Mouse (Mus musculus) T-helper 17 cell (primary cell): Measurements from ENCODE around the gene Tmem91.

Source experiments
- in situ Hi-C, 2 experiments: fragments of 300-600 bp; cut with MboI, MseI; formaldehyde crosslinking; loops; 1 replicate in 1 of 2; 2 replicates in 1 of 2; pipeline ENCODE4 v1.15.1; 2025; ENCODE audit warnings: high pct_unique_total_duplicates in 2 of 2

The Tmem91 gene

DNA sequence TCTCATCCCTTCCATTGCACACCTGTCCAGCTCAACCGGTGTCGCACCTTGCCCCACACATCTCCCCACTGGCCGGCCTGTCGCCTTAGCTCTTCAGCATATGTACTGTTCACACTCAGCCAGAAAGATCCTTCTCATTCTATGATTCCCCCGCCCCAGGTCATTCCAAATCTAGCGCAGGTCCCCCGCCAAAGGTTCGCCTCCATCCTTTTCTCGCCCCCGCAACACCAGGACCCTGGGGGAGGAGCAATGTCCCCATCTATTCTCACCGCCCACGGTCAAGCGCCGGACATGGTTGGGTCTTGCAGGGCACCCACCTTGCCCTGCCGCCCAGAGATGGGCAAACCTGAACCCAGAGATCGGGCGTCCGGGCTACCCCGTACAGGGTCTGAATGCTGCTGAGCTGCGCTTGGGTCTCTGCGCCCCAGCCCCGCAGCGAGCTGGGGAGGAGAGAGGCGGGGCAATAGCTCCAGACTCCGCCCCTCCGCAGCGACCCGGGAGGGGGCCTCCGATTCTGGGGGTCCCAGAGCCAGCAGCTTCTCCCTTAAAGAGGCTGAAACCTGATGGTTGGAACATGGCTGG lies at the start of gene Tmem91:
Tmem91 (minus strand) TSS at position 448 of the 582 bp plus-strand sequence.
- in situ Hi-C loops = loop anchor here in 1 of 2 experiments (25.0 kb wide), 1 partner anchor 1288 kb away; the partner anchor contains the start of gene Smg9

DNA sequence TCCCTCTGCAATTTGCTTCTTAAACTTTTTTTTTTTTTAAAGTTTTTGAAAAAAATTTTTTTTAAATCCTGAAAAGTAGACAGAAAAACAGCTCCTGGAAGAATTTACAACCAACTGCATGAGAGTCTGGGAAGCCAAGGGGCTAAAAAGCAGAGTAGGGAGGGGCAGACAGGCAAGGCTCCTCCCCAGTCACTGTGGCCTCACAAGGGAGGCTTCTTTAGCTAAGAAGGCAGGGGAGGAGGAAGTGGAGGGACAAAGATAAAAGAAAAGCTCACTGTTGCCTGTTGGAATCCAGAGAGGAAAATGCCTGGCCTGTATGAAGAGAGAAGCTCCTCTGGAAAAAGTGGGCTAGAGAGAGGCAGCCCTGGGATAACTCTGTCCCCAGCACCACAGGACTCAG lies 46.8 kb upstream of the Tmem91 start:
- in situ Hi-C loops = loop anchor here in 1 of 2 experiments (25.0 kb wide), 1 partner anchor 1466 kb away; the partner anchor contains the start of genes BC024978, Gm21983, Mia and Rab4b

DNA sequence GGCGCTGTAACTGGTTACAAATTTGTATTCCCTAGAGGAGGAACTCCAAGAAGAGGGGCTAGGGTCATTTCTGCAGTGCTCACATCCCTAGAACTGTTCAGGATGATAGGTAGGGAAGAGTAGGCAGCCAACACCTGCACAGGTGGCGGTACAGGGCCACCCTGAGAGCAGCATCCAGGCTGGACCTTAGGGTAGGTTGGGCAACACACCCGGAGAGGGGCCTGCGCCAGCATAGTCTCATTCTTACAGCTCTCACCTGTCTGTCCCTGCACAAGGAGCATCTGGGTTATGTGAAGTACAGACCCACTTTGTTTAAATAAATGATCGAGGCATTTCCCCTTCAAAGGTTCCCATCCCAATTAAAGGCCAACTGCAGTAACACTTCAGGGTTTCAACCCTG lies 45.8 kb upstream of the Tmem91 start:
- in situ Hi-C loops = loop anchor here in 1 of 2 experiments (25.0 kb wide), 1 partner anchor 1467 kb away; the partner anchor contains the start of genes BC024978, Gm21983, Mia and Rab4b

DNA sequence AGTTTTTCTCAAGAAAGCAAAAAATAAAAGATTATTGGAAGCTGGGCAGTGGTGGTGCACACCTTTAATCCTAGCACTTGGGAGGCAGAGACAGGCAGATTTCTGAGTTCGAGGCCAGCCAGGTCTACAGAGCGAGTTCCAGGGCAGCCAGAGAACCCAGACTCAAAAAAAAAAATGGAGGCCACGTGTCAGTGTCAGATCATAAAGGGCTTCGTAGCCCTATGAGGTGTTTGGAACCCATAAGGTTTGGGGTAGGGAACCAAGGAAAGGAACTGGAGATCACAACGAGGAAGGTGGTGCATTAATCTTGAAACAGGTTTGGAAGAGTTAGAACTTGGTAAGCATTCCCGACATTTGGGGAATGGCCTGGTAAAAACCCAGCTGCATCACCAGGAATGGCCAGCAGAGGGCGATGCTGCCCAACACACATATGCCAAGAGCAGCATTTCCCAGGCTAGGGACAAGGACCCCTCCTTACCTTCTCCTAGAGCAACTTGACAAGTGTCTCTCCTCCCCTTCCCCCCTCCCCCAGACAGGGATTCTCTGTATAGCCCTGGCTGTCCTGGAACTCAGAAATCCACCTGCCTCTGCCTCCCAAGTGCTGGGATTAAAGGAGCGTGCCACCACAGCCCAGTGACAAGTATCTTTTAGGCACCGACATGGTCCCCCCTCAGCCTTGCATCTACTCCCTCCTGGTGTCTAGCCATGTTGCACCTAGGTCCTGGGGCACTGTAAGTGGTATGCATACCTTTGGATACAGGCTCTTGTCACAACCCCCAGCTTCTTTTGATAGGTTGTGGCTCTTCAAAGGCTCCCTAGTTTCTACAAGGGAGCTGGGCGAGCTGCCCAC lies 45.0 kb upstream of the Tmem91 start:
- in situ Hi-C loops = loop anchor here in 1 of 2 experiments (25.0 kb wide), 1 partner anchor 1467 kb away; the partner anchor contains the start of genes BC024978, Gm21983, Mia and Rab4b

DNA sequence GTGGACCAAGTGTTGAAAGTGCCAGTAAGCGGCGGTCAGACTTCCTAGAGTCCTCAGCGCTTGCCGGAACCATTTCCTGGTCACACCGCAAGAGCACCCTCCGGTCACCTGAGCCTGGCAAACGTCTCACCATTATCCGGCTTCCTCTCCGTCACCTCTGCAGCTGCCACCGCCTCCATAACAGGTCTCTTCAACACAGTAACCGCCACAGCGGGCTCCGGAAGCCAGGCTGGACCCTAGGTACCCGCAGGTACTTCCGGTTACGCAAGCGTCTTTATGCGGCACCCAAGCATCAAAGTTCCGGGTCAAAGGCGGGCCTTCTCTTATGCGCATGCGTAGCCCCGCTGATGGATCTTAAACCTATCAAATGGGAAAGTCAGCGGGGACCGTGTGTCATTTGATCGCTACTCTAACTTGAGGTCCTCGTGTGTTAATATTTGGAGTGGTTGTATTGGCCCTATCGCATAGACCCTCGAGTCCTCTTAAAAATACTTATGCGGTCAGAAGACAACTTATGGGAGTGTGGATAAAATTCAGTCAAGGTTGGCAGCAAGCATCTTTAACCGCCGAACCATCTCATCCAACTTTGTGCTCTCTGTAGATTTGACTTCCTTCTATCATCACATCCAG lies 43.9 kb upstream of the Tmem91 start, which contains the start of gene Ccdc97:
Ccdc97 (minus strand) TSS at position 301 of the 630 bp plus-strand sequence.
- in situ Hi-C loops = loop anchor here in 1 of 2 experiments (25.0 kb wide), 1 partner anchor 1468 kb away; the partner anchor contains the start of genes BC024978, Gm21983, Mia and Rab4b

DNA sequence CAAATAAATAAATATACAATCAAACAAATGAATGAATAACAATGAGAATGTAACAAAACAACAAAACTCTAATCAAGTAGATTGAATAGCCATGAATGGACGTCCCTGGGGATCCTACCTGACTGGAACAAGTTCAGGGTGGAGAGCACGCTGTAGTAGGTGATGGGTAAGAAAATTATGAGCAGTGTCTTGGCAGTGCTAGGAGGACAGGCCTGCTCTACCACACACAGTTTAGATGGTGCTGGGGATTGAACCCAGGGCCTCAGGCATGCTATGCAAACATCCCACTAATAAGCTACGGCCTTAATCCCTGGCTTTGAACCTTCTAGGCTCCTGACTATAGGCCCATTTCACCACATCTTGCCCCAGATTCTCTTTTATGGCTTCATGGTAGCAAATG lies 42.5 kb upstream of the Tmem91 start:
- in situ Hi-C loops = loop anchor here in 1 of 2 experiments (25.0 kb wide), 1 partner anchor 1470 kb away; the partner anchor contains the start of genes BC024978, Gm21983, Mia and Rab4b

DNA sequence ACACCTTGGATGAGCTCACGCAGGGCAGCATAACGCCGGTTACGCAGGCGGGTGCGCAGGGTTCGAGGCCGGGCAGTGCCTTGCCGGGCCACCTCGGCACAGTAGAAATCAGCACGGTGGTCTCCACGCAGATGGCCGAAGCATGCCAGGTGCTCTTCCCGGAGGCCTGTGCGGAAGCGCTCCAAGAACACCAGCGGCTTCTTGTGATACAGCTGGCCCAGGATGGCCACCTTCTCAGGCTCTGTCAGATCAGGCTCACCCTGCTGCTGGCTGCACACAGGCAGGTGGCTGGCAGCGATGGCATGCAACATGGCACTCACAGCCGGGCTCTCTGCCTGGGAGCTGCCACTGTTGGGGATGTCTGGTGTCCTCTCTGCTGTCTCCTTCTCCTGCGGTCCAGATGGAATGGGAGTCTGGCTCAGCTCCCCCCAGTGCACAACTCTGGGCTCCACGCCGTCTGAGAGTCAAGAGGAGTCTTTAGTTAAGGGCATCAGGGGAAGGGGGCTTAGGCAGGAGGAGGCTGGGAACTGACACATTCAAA lies 40.8 kb upstream of the Tmem91 start:
- in situ Hi-C loops = loop anchor here in 1 of 2 experiments (25.0 kb wide), 1 partner anchor 1472 kb away; the partner anchor contains the start of genes BC024978, Gm21983, Mia and Rab4b

DNA sequence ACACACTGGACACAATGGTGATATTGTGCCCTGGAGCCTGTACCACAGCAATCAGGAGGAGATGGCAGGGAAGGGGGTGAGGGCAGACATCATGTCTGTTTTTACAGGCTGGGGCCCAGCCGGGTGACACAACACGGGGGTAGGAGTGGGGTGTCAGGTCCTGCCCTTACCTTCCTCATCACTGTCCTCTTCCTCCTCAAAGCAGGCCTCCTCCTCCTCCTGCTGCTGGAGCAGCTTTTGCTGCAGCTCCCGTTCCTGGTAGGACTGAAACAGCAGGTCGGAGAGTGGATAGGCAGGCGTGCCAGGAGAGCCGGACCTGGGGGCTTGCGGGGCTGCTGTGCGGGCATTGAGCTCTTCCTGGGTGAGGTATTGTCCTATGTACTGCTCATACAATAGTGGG lies 39.6 kb upstream of the Tmem91 start:
- in situ Hi-C loops = loop anchor here in 1 of 2 experiments (25.0 kb wide), 1 partner anchor 1473 kb away; the partner anchor contains the start of genes BC024978, Gm21983, Mia and Rab4b

DNA sequence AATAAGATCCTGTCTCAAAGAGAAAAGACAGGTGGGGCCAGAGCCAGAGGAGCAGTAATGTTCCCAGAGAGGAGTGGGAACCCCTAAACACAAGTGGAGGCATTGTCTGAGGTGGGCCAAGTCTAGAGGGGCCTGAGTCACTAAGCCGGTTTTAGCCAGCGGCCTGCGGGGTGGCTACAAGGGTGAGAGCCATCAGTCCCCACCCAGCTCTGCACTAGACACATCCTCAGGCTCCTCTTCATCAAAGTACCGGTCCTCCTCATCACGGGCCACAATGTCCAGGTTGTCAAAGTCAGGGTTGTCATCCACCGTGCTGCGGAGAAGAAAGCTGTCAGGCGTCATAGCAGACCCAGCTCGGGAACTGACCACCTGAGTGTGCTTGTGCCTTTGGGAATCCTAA lies 37.8 kb upstream of the Tmem91 start:
- in situ Hi-C loops = loop anchor here in 1 of 2 experiments (25.0 kb wide), 1 partner anchor 1474 kb away; the partner anchor contains the start of genes BC024978, Gm21983, Mia and Rab4b

DNA sequence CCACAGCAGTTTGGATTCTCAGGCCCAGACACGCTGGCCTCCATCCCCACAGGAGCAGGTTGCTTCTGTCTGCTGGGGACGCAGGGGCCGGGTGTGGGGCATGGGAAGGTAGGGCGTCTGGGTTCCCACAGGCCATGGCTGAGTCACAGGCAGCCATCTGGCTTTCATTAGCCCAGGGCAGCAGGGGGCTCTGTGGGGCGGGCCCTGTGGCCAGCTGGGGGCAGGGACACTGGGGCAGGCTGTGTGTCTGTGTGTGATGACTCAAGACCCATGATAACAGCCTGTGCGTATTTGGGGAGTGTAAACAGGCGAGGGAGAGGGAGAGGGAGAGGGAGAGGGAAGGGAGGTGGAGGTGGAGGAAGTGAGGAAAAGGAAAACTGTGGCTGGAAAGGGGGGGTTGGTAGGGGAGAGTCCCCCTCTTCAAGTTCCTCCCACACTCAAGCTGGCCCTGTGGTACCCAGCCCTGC lies 36.8 kb upstream of the Tmem91 start:
- in situ Hi-C loops = loop anchor here in 1 of 2 experiments (25.0 kb wide), 1 partner anchor 1476 kb away; the partner anchor contains the start of genes BC024978, Gm21983, Mia and Rab4b

DNA sequence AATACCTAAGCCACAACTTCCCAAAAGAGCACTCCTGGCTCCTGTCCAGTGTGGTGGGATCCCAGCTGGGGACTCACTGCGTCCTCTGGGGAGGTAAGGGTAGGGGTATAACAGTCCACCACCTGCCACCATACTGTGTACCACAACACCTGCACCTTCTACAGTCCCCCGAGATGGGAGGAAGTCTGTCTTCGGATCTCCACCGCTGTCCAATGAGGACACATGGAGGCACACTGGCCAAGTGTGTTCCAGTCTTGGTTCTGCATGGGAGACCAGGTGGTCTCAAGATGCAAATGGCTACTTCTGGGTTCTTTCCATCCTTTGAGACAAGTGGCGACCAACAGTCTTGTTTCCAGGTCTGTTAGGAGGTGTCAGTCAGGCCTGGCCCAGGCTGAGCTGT lies 36.2 kb upstream of the Tmem91 start:
- in situ Hi-C loops = loop anchor here in 1 of 2 experiments (25.0 kb wide), 1 partner anchor 1476 kb away; the partner anchor contains the start of genes BC024978, Gm21983, Mia and Rab4b

DNA sequence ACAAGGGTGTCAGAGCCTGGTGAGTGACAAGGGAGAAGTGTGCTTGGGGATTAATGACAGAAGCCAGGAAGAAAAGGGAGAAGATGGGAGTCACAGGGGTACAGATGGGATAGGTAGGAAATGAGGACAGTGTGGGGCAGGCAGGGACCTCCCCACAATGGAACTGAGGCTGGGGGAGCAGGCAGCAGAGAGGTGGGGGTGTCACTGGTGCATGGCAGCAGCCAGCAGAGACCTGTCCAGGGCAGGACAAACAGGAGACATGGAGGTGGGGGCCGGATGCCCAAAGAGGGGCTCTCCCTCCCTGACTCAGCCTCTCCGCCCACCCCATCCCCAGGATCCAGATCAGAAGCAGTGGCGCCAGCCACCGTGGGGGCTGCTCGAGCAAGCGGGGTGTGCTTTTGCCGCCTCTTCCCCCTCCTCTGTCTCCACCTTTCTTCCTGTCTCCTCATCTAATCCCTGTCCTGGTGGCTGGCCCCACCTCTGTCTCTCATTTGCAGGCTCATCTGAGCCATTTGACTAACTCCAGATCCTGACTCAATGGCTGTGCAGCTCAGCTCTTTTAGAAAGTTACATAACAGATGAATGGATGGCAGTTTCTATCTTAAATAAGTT lies 35.7 kb upstream of the Tmem91 start:
- in situ Hi-C loops = loop anchor here in 1 of 2 experiments (25.0 kb wide), 1 partner anchor 1477 kb away; the partner anchor contains the start of genes BC024978, Gm21983, Mia and Rab4b

DNA sequence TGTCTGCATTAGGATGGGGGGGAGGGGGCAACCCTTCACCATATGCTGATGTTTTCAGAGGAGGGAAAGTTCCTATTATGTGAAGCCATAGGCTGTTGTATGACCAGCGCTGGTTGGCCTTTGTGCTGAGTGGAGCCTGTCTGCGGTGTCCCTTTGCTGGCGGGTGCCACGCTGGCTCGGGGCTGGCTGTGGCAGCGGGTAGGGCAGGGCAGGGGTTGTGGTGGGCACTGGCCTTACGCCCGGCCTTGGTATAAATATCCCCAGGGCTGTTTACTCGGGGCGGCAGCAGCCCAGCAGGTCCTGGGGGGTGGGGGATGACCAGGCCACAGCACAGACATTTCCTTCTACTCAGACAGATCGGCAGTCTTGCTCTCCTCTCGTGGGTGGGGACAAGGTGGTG lies 35.0 kb upstream of the Tmem91 start:
- in situ Hi-C loops = loop anchor here in 1 of 2 experiments (25.0 kb wide), 1 partner anchor 1477 kb away; the partner anchor contains the start of genes BC024978, Gm21983, Mia and Rab4b

DNA sequence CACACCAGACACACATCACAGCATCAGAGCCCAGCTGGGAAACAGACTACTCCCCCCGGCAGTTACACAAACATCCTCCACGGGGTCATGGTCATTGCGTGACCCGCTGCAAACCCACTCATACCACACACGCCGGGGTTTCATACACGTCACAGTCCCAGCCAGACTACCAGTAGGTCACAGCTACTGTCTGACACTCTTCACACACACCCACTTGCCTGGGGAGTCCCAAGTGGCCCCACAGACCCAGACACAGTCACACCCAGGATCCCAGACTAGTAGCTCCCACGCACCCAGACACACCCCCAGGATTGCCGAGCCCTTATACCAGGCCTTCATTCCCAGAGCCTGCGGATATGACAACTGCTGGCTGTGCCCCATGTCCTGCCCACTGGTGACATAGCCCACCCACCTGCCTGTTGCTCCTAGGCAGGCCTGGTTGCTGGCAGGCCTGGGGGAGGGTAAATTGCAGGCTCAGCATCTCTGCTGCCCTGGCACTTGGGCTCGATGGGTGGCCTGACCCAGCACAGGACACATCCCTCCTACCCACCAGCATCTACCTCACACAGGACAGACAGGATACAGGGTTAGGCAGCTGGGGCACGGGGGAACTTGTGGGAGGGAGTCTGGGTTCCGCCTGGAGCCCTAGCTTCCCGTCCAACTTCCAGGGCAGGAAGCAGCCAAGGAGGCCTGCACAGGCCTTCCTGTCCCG lies 32.8 kb upstream of the Tmem91 start:
- in situ Hi-C loops = loop anchor here in 1 of 2 experiments (25.0 kb wide), 1 partner anchor 1480 kb away; the partner anchor contains the start of genes BC024978, Gm21983, Mia and Rab4b

DNA sequence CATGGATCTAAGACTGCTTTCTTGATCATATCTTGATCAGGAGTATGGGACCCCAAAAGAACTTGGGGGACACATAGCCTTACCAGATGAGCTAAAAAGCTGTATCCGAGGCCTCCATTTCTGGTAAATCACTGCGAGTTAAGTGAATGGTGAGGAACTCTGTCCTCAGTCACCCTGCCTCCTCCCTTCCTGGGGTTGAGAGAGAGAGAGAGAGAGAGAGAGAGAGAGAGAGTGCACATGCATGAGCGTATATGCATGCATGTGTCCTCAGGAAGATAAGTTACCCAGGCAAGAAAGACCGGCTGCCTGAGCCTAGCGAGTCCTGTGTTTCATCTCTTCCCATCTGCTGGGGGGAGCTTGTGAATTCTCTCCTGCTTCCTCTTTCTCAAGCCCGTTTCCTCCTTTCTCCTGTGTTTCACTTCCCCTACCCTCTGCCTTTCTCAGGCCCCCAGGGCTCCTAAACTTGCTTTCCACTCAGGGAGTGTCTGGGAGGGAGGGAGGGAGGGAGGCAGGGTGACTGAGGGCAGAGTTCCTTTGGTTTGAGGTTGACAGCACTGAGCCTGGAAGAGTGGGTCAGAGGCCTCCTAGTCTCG lies 31.7 kb upstream of the Tmem91 start:
- in situ Hi-C loops = loop anchor here in 1 of 2 experiments (25.0 kb wide), 1 partner anchor 1481 kb away; the partner anchor contains the start of genes BC024978, Gm21983, Mia and Rab4b

DNA sequence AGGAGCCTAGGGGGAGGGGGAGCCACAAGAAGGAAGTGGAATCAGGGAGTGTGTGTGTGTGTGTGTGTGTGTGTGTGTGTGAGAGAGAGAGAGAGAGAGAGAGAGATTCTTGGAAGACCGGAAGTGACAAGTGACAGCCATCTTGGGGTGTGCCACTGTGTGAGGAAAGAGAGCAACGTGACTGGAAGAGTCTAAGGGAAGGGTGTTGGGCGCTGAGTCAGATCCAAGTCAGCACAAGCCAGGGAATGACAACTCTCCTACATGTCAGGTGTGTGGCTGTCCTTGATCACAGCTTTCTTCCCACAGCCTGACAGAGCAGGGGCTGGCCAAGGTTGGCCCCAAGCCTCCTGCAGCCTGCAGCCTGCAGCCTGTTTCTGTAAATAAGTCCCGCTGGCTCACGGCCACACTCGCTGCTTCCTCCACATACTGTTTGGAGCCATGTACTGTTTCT lies 30.9 kb upstream of the Tmem91 start:
- in situ Hi-C loops = loop anchor here in 1 of 2 experiments (25.0 kb wide), 1 partner anchor 1481 kb away; the partner anchor contains the start of genes BC024978, Gm21983, Mia and Rab4b

DNA sequence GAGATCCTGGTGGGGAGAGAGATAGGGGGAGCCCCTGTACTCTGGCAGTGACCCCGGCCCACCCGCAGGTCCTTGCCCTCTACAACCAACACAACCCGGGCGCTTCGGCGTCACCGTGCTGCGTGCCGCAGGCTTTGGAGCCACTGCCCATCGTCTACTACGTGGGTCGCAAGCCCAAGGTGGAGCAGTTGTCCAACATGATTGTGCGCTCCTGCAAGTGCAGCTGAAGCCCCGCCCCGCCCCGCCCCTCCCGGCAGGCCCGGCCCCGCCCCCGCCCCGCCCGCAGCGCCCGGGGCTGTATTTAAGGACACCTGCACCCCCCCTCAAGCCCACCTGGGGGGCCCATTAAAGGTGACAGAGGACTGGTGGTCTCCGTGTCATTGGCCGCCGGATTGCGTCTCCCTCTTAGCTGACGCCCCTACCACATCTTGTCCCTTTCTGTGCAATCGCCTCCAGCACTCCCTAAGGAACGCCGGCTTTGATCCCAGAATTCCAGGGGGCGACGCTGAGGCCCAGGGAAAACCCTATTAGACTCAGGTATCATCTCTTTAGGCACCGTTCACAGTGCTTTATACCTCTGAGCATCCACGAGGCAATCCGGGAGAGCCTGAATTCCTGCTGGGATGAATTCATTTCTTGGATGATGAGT lies 29.9 kb upstream of the Tmem91 start:
- in situ Hi-C loops = loop anchor here (5.0 to 25.0 kb wide), 3 partner anchors 32 to 1482 kb away; partner anchors contain the start of genes BC024978 (in 1 of the 2), Gm21983 (in 1 of the 2), Mia (in 1 of the 2) and Rab4b (in 1 of the 2)
